Mouse (Mus musculus): ENCODE measurements around the gene Tmem116. TPM values are rescaled to one million over a fixed set of nuclear protein-coding genes. Genes with fewer than 3 reads are reported as not detected.

The Tmem116 gene
- polyA plus RNA-seq, 1 experiment from 2014 or later: 4.2 TPM

DNA sequence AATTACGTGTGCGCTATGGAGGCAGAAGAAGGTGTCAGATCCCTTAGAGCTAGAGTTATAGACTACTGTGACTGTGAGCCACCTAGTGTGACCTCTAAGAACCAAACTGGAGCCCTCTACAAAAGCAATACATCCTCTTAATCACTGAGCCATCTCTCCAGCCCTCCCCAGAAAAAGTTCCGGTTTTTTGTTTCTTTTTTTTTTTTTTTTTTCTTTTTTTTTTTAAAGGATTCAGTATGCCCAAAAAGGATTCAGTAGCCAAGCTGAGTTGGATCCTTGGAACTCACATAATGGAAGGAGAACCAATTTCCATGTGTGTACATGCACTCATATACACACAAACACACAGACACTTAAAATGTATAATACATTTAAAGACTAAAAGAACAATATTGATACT lies 91.7 kb downstream of the Tmem116 start:
- WGBS: 72% methylated on average over 3 of the region's 3 CpGs
- no peaks in the 10 kb centered on the region for H3K27me3 ChIP-seq (replicated peaks; ENCODE audit: control insufficient read depth, insufficient read depth, low read length)
- H3K9ac ChIP-seq (ENCODE audit: low read depth, low read length): no peak overlapping the region

DNA sequence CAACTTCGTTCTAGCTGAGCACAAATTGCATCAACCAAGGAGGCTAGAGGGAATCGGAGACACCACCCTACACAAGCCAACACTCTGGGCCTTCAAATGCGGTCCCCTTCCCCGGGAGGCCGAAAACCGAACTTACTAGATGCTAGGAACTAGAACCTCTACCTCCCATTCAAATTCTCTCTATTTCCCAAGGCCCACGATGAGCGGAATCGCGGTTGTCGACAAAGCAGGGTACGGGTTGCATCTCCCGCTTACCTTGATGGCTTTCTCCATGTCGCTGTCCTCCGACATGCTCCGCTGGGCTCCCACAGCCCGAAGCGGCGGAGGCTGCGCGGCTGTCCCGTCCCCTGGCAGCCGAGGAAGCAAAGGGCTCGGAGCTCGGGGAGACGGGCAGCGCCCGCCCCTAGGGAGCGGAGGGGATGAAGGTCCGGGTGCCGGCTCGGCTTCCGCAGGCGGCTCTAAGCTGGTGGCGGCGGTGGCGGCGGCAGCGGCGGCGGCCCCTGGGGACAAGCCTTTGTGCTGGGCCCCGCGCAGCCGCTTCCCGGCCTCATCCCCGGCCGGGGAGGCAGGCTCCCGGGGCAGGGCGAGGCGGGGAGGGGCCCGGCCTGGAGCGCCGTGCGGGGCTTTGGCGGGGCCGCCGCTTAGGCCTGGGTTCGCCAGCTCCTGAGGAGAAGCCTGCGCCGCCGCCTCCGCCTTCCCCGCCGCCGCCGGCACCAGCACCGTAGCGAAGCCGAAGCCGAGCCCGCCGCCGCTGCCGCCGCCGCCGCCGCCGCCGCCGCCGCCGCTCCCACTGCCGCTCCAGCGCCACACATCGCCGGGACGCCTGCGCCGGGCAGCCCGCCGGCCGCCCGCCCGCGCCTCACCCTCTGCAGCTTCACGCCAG lies 93.5 kb downstream of the Tmem116 start, which contains the start of the genes Adam1a and Gm42878:
Adam1a (minus strand) TSS at position 573 of the 883 bp plus-strand sequence.
Gm42878 (minus strand) TSS at position 573 of the 883 bp plus-strand sequence.
- WGBS: under 1% methylated on average over 68 of the region's 97 CpGs

More for the DNA sequence above, 91.7 kb downstream of the Tmem116 start:
- no peak for ATAC-seq
- no peaks in the 10 kb centered on the region for H3K36me3 ChIP-seq (ENCODE audit: control insufficient read depth, insufficient read depth, low read length)
- H3K27ac ChIP-seq (ENCODE audit: low read length): no peak overlapping the region
- H3K4me1 ChIP-seq (ENCODE audit: control insufficient read depth, insufficient read depth, low read length): peaks cover 18% of the 10 kb centered on the region
- no peak overlapping the region for H3K4me3 ChIP-seq (ENCODE audit: low read length)
- no peak overlapping the region for H3K4me2 ChIP-seq (ENCODE audit: low read depth, low read length)
- H3K9me3 ChIP-seq (ENCODE audit: control insufficient read depth, low read length): no peaks in the 10 kb centered on the region

DNA sequence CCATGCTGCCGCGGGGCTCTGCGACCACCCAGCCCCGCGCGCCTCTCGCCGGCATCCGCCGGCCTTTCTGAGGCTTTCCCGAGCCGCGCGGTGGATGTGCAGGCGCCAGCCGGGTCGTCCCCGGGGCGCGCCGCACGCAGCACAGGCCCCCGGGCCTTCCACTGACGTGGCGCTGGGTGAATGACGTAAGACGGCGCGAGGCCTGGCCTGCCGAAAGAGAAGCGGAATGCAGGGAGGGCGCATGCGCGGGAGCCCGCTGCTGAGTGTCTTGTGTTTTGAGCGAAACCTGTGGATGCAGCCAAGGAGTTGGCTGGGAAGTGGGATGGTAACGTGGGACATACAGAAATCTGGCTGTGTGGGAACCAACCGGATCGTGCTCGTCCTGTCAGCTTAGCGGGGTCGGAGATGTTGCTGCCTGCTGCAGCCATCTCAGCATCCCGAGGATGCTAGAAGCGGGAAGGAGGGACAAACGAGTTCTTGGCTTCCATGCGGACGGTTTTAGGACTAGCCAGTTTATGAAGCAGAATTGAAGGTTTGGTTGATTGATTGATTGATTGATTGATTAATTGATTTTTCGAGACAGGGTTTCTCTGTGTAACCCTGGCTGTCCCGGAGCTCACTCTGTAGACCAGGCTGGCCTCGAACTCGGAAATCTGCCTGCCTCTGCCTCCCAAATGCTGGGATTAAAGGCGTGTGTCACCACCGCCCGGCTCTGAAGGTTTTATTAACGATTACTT lies 94.3 kb downstream of the Tmem116 start, which contains the start of gene Mapkapk5:
Mapkapk5 (minus strand) TSS at position 113 of the 737 bp plus-strand sequence.
- Histone ChIP-seq H3K4me2 (ENCODE audit: low read depth, low read length) (peak within 1 kb of the TSS; percentile 88), H3K27ac (ENCODE audit: low read length) (peak within 1 kb of the TSS; percentile 95), H3K9me3 (ENCODE audit: control insufficient read depth, low read length) (no peaks in the 10 kb centered on the region), H3K9ac (ENCODE audit: low read depth, low read length) (peak within 1 kb of the TSS; percentile 98), H3K4me3 (ENCODE audit: low read length) (peak within 1 kb of the TSS; percentile 100), H3K27me3 (replicated peaks; ENCODE audit: control insufficient read depth, insufficient read depth, low read length) (no peaks in the 10 kb centered on the region), H3K36me3 (ENCODE audit: control insufficient read depth, insufficient read depth, low read length) (no peaks in the 10 kb centered on the region), H3K4me1 (ENCODE audit: control insufficient read depth, insufficient read depth, low read length) (peaks cover 18% of the 10 kb centered on the region)
- peak; percentile 90 for ATAC-seq
- WGBS: 2% methylated on average over 53 of the region's 55 CpGs

More for the DNA sequence above, 93.5 kb downstream of the Tmem116 start, which contains the start of the genes Adam1a and Gm42878:
- peak; percentile 77 for ATAC-seq
- no peaks in the 10 kb centered on the region for H3K27me3 ChIP-seq (replicated peaks; ENCODE audit: control insufficient read depth, insufficient read depth, low read length)
- peak within 1 kb of the TSS; percentile 88 for H3K4me2 ChIP-seq (ENCODE audit: low read depth, low read length)
- peak within 1 kb of the TSS; percentile 95 for H3K27ac ChIP-seq (ENCODE audit: low read length)
- H3K9me3 ChIP-seq (ENCODE audit: control insufficient read depth, low read length): no peaks in the 10 kb centered on the region
- H3K4me1 ChIP-seq (ENCODE audit: control insufficient read depth, insufficient read depth, low read length): peaks cover 18% of the 10 kb centered on the region
- H3K9ac ChIP-seq (ENCODE audit: low read depth, low read length): peak within 1 kb of the TSS; percentile 98
- peak within 1 kb of the TSS; percentile 100 for H3K4me3 ChIP-seq (ENCODE audit: low read length)
- H3K36me3 ChIP-seq (ENCODE audit: control insufficient read depth, insufficient read depth, low read length): no peaks in the 10 kb centered on the region

DNA sequence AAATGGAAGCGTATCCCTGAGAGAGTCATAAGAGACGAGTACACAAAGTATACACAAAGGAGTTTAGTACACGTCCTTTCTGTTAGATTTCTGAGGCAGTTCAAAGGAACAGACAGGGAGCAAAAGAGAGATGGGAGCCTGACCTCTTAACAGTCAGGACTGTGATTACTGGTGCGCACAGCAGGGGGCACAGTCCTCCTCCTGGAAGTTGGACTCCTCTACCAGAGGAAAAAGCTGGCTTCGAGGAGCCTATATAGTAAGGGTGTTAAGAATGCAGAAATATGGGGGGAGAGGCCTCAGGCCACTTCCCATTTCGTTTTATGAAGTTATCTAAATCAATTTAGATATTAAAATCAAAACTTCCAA lies 94.8 kb downstream of the Tmem116 start:
- H3K27me3 ChIP-seq (replicated peaks; ENCODE audit: control insufficient read depth, insufficient read depth, low read length): no peaks in the 10 kb centered on the region
- ATAC-seq: peak; percentile 55
- WGBS: 28% methylated on average over 6 of the region's 6 CpGs

DNA sequence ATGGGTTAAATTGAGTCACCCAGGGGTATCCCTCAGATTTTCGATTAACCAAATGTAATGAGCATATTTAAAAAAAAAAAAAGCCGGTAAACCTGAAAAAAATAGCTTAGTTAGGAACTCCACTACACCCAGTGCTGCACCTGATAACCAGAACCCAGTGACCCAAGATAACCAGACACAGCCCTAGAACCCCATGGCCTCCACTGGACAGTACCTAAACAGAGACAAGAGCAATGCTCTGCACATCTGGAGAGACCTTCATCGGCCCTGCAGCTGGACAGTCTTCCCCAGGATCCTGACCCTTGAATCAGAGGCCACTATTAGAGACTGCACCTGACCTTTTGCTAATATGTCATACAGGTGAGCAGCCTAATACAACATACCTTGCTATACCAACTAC lies 95.4 kb downstream of the Tmem116 start:
- no peak overlapping the region for H3K4me3 ChIP-seq (ENCODE audit: low read length)
- 89% methylated on average over 3 of the region's 3 CpGs for WGBS
- H3K9me3 ChIP-seq (ENCODE audit: control insufficient read depth, low read length): no peaks in the 10 kb centered on the region
- H3K27me3 ChIP-seq (replicated peaks; ENCODE audit: control insufficient read depth, insufficient read depth, low read length): no peaks in the 10 kb centered on the region
- peaks cover 18% of the 10 kb centered on the region for H3K4me1 ChIP-seq (ENCODE audit: control insufficient read depth, insufficient read depth, low read length)
- no peak overlapping the region for H3K9ac ChIP-seq (ENCODE audit: low read depth, low read length)
- H3K36me3 ChIP-seq (ENCODE audit: control insufficient read depth, insufficient read depth, low read length): no peaks in the 10 kb centered on the region
- no peak overlapping the region for H3K27ac ChIP-seq (ENCODE audit: low read length)
- no peak overlapping the region for H3K4me2 ChIP-seq (ENCODE audit: low read depth, low read length)
- ATAC-seq: no peak

More for the DNA sequence above, 94.8 kb downstream of the Tmem116 start:
- peak overlapping the region; percentile 59 for H3K4me2 ChIP-seq (ENCODE audit: low read depth, low read length)
- peak overlapping the region; percentile 98 for H3K9ac ChIP-seq (ENCODE audit: low read depth, low read length)
- H3K4me3 ChIP-seq (ENCODE audit: low read length): peak overlapping the region; percentile 100
- no peaks in the 10 kb centered on the region for H3K36me3 ChIP-seq (ENCODE audit: control insufficient read depth, insufficient read depth, low read length)
- H3K4me1 ChIP-seq (ENCODE audit: control insufficient read depth, insufficient read depth, low read length): peaks cover 18% of the 10 kb centered on the region
- peak overlapping the region; percentile 95; the same call in 1 of the 2 replicates for H3K27ac ChIP-seq (ENCODE audit: low read length)
- no peaks in the 10 kb centered on the region for H3K9me3 ChIP-seq (ENCODE audit: control insufficient read depth, low read length)

DNA sequence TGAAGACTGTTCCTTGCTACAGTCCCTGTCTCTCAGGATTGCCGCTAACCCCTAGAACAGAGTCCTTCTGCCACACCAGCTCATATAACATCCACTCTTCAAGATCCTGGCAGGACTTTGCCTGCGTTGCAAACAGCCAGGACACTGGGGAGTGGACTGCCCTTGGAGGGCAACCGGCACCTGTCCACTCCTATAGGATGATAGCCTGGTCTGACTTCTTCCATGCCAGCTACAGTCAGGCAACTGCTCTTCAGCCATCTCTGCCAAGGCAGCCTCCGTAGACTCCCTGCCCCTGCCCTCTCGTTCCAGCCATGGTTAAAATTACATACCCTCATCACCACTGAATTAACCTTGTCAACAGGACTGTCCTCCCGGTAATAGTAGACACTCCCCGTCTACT lies 97.5 kb downstream of the Tmem116 start:
- H3K4me2 ChIP-seq (ENCODE audit: low read depth, low read length): no peak overlapping the region
- no peaks in the 10 kb centered on the region for H3K9me3 ChIP-seq (ENCODE audit: control insufficient read depth, low read length)
- peaks cover 10% of the 10 kb centered on the region for H3K4me1 ChIP-seq (ENCODE audit: control insufficient read depth, insufficient read depth, low read length)
- H3K36me3 ChIP-seq (ENCODE audit: control insufficient read depth, insufficient read depth, low read length): no peaks in the 10 kb centered on the region
- H3K27ac ChIP-seq (ENCODE audit: low read length): no peak overlapping the region
- H3K4me3 ChIP-seq (ENCODE audit: low read length): no peak overlapping the region
- H3K27me3 ChIP-seq (replicated peaks; ENCODE audit: control insufficient read depth, insufficient read depth, low read length): no peaks in the 10 kb centered on the region
- ATAC-seq: no peak
- no peak overlapping the region for H3K9ac ChIP-seq (ENCODE audit: low read depth, low read length)
- WGBS: 86% methylated on average over 7 of the region's 7 CpGs

DNA sequence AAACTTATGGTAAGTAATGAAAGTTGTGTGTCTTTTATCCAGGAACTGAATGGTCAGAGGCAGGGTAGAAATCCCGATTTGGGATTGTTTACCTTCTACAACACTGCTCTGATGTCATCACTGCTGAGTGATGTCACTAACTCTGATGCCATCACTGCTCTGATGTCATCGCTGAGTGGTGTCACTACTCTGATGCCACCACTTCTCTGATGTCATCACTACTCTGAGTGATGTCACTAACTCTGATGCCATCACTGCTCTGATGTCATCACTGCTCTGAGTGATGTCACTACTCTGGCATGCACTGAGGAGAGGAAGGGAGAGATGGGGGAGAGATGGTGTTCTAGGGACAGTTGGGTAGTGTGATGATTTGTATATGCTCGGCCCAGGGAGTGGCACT lies 110.7 kb downstream of the Tmem116 start:
- Histone ChIP-seq H3K4me3 (ENCODE audit: low read length) (no peak overlapping the region), H3K4me1 (ENCODE audit: control insufficient read depth, insufficient read depth, low read length) (peaks cover 11% of the 10 kb centered on the region; the same call in 1 of the 2 replicates), H3K27me3 (replicated peaks; ENCODE audit: control insufficient read depth, insufficient read depth, low read length) (no peaks in the 10 kb centered on the region), H3K27ac (ENCODE audit: low read length) (no peak overlapping the region), H3K36me3 (ENCODE audit: control insufficient read depth, insufficient read depth, low read length) (no peaks in the 10 kb centered on the region), H3K4me2 (ENCODE audit: low read depth, low read length) (no peak overlapping the region), H3K9ac (ENCODE audit: low read depth, low read length) (no peak overlapping the region), H3K9me3 (ENCODE audit: control insufficient read depth, low read length) (no peaks in the 10 kb centered on the region)
- WGBS: 80% methylated on average over 3 of the region's 3 CpGs
- ATAC-seq: no peak

DNA sequence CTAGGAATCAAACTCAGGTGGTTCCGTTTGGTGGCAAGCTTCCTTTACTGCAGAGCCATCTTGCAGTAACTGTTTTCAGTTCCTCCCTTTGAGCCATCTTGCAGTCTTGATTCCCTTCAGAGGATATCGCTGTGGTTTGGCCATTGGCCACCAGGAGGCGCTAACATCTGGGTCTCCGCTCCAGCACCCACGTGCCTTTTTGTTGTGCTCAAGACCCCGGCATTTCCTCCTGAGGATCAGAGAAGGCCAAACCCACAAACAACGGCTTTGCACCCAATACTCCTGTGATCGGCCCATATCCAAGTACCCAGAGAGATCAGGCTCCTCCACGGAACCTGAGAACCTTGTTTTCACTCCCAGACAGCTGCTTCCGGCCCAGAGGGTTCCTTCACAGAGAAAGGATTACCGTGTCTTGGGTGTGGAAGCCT lies 112.8 kb downstream of the Tmem116 start:
- Histone ChIP-seq H3K9me3 (ENCODE audit: control insufficient read depth, low read length) (no peaks in the 10 kb centered on the region), H3K27ac (ENCODE audit: low read length) (no peak overlapping the region), H3K36me3 (ENCODE audit: control insufficient read depth, insufficient read depth, low read length) (no peaks in the 10 kb centered on the region), H3K4me2 (ENCODE audit: low read depth, low read length) (peak overlapping the region; percentile 37; the same call in 1 of the 2 replicates), H3K4me1 (ENCODE audit: control insufficient read depth, insufficient read depth, low read length) (peaks cover 11% of the 10 kb centered on the region; the same call in 1 of the 2 replicates), H3K9ac (ENCODE audit: low read depth, low read length) (0 out of 2 replicates have a peak overlapping the region, but pooled peaks have one; percentile 34), H3K27me3 (replicated peaks; ENCODE audit: control insufficient read depth, insufficient read depth, low read length) (no peaks in the 10 kb centered on the region), H3K4me3 (ENCODE audit: low read length) (no peak overlapping the region)
- 13% methylated on average over 11 of the region's 11 CpGs for WGBS
- peak; percentile 8; the same call in 1 of the 2 replicates for ATAC-seq

All from intestine, embryonic 16.5 days (tissue).